Mouse (Mus musculus): ENCODE data around the gene Dars. TPM values are rescaled to one million over a fixed set of nuclear protein-coding genes. Genes with fewer than 3 reads are reported as not detected.
A peak's percentile ranks its signal among the peaks of the same experiment; 100 is the strongest.

The Dars gene
- polyA plus RNA-seq, 1 experiment from 2014 or later, result 220 TPM

DNA sequence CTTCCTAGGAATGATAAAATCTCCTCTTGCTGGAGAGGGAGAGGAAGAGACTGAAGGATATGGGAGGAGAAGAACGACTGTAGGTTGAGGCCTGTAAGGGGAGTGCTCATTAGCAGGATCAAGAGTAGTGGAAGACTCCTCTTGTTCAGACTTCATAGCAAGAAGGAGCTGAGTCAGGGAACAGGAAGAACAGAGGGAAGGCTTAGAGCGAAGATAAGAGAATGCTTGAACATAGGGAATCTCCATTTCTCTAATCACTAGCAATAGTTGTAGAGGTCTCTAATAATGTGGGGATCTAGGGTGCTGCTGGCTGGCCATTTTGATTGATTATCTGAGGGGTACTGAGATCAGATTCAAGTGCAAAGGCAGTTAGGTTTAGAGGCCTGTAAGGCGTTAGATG lies 7.8 kb upstream of the Dars start:
- no peak for DNase-seq (ENCODE audit: low spot score)

DNA sequence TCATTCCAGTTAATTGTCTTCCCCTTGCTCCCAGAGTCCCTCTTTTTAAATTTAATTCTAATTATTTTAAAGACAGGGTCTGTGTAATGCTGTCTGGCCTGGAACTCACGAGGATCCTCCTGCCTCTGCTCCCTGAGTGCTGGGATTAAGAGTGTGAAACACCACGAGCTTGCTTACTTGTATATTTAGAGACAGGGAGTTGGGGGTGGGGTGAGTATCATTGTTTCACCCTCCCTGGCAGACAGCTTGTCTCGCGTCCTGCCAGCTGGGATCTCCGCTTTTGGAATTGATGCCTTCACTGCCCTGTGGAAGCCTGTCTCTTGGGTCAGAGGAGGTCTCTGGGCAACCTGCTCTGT lies 343 bp upstream of the Dars start:
- DNase-seq (ENCODE audit: low spot score), result no peak

DNA sequence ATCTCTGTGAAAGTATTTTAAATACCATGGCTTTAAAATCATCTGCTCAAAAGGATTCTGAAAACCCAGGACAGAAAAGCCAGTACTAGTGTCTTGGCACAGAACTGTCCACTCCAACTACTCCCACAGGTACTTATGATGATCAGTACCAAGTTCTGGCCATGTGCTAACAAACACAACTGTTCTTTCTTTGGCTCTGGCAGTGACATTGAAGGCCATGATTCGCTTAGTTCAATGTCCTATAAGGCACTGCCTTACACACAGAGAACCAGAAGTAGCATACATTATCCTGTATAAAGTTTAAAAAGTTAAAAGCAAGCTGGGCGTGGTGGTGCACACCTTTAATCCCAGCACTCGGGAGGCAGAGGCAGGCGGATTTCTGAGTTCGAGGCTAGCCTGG lies 6.0 kb downstream of the Dars start:
- DNase-seq (ENCODE audit: low spot score), result no peak

DNA sequence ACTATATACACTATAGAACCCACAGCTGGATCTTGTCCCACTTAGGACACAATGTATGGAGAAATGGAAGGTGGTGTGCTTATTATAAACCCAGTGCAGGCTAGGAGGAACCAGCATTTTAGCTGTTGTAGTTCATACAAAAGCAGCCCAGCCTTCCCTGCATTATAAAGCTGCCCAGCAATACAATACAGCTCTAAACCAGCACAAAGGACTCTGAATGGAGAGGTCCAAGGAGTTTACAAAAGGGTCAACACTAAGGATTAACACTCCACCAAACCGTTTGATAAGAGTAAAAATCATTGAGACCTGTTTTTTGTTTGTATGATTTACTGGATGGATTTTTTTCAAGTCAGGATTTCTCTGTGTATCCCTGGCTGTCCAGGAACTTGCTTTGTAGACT lies 10.3 kb downstream of the Dars start:
- DNase-seq (ENCODE audit: low spot score), result no peak

DNA sequence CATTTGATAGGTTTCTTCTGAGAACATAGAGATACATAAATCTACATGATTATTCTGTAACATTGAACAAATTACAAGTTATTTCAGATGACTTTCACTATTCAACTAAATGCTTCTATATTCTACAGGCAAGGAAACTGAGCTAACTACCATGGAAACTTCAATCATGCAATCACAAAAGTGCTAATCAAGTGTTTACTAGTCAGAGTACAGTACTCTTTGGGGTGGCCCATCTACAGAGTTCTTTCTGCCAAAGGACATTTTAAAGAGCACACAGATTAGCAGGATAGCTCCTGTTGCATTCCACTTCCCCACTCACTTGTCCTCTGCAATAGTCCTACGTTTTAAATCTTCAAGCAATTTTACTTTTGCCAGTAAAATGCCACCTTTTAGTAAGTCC lies 11.5 kb downstream of the Dars start:
- DNase-seq (ENCODE audit: low spot score), result no peak

DNA sequence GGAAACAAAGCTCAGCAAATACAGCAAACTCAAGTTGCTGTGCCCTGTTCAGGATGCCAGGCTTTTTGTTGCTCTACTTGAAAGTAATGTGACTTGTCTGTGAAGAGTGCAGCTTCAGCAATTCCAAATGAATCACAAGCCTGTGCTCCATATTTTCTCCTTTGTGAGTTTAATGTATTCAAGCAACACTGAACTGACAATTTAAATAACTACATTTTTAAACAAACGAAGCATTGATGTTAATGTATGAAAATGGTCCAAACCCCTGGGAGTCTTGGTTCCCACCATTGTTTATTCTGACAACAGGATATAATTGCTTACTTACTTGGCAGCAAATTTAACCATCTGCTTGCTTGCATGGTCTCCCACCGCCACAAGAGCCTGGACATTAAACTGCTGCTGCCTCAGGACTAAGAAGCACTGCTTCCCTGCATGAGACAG lies 12.1 kb downstream of the Dars start:
- no peak for DNase-seq (ENCODE audit: low spot score)

DNA sequence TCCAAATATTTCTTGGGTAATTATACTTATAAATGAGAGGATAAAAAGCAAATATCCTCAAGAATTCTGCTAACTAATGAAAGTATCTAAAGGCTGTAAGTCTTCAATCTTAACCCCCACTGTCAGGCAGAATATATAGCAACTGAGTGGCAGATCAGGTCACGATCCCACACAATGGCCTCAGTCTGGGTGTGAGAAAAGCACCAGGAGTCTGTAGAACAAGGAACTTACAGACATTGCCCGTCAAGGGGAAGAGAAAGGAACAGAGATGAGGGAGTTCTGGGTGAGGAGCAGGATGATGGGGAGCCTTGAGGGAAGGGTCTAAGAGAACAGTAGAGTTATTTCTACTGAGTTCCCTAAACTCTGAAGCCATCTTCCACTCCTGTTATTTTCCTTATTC lies 16.2 kb downstream of the Dars start:
- no peak for DNase-seq (ENCODE audit: low spot score)

DNA sequence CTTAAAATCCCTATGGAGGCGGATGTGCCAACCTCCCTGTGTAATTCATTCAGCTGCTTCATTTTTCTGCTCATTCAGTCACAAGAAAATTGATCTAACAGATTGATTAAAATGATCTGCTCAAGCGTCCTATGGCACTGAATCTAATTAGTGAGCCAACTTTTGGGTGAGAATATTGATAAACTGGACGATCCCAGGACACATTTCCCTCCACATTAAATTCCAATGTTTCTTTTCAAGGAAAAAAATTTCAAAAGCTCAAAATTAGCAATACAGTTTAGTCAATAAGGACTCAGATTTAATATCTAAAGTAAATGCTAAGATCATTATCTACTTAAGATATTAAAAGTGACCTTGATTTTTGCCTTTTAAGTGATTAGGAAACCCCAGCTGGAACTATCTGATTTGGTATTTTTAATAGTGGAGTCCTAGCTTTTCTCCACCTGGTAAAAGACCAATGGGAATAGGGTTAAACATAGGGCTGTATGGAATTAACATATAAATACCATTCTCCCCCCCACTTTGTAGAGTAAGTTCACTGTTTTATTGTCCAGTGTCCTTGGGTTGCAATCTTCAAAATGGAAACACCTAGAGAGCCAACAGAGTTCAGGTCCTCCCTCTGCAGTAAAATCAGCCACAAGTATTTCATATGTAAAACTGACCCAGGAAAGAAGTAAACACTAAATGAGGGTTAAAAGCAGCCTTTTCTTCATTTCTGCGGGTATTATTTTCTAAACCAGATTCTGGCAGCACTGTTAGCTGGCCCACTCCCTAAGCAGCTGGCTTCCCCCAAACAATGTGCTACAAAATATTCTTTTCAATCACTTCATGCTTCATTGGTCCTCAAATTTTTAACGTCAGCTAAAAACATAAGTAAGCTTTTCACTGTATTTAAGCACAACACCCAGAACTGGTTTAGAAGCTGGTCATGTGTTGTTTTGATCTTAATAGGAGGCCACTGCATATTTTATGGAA lies 16.9 kb downstream of the Dars start:
- no peak for DNase-seq (ENCODE audit: low spot score)

DNA sequence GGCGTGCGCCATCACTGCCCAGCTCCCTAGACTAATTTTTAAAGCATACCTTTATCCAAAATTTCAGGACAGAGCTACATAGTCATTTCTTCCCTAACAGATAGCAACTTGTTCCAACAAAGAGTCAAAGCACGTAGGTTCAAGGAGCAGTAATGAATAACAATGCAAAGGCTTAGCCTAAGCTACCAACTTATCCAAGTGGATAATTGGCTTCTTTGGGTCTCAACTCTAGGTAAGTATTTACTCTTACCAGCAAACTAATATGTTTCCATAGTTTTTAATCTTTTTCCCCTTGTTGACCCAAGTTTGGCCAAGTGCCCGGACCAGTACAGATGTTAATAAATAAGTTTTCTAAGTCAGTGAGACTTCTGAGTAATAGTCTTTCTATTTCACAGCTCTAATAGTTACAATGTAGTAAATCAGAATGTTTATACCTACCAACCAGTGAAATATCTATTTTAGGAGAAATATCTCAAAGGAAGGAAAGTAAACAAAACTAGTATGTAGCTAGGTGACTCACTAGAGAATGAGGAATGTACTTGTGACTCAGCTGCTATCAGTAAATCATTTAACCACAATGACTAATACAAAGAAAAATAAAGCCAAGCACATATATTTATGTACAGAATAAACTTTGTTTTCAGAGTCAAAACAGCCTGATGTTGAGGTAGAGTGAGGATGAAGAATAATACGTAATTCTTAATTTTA lies 18.3 kb downstream of the Dars start:
- DNase-seq (ENCODE audit: low spot score), result no peak

DNA sequence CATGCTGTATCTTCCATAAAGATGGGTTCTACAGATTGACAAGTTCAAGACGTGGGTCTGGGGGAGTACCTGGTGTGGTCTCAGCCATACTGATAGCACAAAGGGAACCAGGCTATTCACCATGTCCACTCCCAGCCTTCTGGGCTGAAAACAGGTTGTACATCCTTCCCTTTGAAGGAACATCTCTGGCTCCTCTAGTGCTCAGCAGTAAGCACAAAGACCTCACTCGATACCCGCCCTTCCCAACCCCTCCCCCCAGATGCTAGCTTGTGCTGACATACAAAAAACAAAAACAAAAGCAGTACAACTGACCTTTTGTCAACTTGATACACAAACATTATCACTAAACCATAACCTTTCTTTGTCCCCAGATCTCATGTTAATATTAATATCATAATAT lies 22.5 kb downstream of the Dars start:
- no peak for DNase-seq (ENCODE audit: low spot score)

DNA sequence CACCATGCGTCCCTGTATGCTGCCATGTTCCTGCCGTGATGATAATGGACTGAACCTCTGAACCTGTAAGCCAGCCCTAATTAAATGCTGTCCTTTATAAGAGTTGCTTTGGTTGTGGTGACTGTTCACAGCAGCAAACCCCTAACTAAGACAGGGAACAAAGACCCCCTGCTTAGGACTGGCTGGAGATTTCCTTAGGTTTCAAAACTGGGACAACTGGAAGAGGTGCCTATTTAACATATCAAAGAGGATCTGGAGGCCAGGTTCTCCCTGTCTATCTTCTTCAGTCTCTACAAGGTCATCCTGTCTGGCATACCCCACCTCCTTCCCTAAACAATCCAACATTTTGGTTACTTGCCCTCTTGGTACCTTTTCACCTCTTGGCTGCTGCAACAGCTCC lies 24.8 kb downstream of the Dars start:
- no peak for DNase-seq (ENCODE audit: low spot score)

DNA sequence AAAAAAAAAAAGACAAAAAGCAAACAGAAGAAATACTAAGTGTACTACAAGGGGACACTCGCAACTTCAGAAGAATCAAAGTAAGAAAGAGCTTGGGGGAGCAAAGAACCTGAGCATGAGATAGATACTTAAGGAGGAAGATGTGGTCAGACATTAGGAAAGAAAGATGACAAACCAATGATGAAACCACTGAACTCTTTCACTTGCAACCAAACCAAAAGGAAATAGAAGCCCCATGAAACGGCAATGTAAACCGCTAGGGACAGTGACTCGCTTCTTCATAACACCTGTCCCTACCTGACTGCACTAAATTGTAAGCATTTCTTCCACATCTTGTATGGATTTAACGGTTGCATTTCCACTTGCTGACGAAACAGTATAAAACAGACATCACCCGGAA lies 30.7 kb downstream of the Dars start:
- peak; percentile 39 for DNase-seq (ENCODE audit: low spot score)

DNA sequence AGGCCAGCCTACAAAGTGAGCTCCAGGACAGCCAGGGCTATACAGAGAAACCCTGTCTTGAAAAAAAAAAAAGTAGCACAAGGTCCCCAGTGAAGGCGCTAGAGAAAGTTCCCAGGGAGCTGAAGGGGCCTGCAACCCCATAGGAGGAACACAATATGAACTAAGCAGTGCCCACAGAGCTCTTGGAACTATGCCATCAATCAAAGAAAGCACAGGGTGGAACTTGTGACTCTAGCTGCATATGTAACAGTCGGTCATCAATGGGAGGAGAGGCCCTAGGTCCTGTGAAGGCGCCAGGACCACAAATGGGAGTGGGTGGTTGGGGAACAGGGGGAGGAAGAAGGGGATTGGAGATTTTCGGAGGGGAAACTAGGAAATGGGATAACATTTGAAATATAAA lies 40.3 kb downstream of the Dars start:
- no peak for DNase-seq (ENCODE audit: low spot score)

DNA sequence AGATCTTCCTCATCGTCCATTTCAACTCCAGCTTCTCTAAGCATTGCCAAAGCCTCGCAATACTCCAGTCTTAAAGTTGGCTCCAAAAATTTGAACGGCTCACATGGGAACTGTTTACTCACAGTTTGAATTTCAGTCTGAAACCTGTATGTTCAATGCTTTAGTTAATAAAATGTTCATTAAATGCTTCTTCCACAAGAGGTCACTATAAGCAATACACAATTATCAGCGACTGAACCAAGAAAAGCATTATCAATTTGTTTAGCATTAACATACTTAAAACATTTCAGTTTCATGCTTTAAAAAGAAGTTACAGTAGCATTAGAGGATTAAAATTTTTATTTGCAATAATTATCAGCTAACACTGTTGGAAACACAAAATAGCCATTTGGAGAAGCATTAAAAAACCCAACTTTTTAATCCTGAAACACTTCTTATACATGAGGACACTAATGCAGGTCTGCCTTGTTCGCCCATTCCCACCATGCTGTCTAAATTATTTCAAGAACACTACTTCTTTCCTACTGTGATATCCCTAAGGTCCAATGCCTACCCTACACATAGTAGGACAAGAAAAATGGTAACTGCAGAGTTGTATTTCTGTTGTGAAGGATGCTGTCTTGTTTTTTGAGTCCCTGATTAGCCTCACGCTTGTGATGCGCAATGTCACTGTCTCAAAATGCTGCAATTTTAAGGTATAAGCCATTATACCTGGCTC lies 44.9 kb downstream of the Dars start:
- peak; percentile 39 for DNase-seq (ENCODE audit: low spot score)

DNA sequence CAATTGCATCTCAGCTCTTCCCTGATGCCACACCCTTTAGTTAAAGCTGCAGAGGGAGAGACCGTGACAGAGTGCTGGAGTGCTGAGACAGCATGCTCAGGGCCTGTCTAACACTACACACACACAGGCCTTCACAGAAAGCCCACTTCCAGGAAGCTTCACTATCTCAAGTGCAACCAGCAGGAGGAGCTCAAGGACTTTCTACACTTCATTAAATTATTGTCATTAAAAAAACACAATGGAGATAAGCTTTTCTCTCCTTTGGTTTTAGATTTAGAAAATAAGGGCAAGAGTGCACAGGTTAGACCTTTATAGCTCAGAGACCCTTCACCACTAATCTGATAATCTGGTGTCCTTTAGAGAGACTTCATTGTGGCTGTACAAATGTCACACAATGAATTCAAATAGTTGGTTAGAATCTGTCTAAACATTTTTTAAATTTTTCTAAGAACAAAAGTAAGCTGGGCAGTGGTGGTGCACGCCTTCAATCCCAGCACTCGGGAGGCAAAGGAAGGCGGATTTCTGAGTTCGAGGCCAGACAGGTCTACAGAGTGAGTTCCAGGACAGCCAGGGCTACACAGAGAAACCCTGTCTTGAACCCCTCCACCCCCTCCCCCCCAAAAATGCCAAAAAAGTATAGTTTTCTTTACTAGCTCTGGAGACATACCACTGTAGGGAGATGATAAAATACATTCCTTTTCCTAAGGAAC lies 48.3 kb downstream of the Dars start:
- peak; percentile 82 for DNase-seq (ENCODE audit: low spot score)

DNA sequence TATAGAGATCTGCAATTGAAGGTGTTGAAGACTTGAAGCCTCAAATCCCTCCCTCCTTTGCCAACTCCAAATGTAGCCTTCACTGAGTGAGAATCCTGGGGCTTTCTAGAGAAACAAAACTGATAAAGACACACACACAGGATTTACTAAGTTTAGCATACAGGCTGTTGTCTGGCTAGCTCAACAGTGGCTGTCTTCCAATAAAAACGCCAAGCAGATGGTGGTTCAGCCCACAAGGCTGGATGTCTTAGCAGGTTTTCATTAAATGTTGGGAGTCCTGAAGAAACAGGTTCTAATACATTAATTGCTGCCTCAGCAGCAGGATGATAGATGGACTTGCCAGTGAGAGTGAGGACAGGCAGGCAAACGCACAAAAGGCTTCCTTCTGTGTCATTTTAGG lies 56.6 kb downstream of the Dars start:
- DNase-seq (ENCODE audit: low spot score), result no peak

DNA sequence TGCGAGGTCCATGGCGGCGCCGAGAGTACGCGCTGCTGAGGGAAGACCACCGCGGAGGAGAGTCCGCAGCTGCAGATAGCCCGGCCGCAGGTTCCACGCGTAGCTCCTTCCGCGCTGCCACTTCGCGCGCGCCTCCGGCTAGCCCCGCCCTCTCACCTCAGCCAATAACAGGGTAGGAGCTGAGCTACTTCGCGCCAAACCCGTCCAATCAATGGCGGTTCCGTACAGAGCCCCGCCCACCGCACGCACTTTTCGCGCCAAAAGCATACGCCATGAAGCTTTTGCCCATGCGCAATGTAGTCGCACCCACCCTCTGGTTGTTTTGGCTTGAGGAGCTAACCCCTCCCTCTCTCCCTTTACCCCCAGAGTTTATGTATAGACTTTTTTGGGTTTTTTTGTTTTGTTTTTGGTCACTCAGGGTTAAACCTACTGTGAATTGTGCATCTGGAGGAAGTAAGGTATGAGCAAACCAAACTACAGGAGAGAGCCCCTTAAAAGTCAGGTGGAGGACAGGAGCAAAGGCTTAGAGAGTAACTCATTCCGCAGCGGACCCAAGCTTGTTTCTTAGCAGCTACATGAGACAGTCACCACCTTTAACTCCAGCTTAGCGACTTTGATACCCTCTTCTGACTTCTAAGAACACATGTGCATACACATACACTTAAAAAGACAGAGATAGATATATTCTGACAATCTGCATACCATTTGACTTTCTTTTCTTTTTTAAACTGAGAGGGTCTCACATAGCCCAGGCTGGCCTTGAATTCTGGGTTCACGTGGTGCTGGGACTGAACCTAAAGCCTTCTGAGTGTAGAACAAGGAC lies 57.4 kb downstream of the Dars start, which contains the start of gene Mcm6:
Mcm6 (minus strand) TSS at position 111 of the 823 bp plus-strand sequence.
- peak; percentile 97 for DNase-seq (ENCODE audit: low spot score)

DNA sequence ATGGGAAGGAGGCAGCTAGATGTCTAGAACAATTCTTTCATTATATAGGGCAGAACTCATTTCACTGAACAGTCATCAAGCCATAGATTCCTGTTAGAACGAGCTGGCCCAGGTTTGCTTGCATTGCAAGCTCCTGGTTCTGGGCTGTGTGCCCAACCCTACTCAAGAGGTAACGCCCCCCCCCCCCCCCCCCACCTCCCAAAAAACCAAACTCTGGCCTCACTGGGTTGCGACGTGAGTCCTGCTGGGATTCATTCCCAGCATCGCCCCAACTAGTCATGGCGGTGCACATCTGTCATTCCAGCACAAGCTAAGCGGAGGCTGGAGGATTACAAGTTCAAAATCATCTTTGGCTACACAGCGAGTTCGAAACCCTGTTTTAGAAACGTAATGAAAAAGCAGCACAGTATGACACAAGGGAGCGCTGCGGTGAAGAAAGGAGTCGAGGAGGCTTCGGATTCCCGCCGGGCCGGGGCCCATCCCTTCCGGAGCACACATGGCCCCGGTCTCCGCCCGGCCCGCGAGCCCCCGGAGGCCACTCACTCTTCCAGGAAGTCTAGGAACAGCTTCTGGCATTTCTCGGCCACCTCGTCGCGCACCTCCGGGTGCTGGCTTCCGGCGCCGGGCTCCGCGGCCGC lies 58.1 kb downstream of the Dars start:
- DNase-seq (ENCODE audit: low spot score), result no peak

DNA sequence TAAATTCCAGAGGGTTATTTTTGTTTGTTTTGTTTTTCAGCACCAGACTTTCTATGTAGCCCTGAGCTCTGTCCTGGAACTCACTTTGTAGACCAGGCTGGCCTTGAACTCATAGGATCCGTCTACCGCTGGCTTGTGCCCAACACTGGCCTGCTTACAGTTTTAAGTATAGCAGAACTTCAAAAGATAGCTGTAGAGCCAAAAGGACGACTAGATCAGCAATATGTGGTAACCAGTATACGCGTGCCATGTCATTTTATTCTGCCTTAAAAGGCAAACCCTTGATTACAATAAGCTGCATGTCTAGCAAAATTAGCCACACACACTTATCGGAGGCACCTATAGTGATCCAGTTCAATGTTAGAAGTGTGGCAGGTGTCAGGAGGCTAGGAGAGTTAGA lies 58.9 kb downstream of the Dars start:
- peak; percentile 16 for DNase-seq (ENCODE audit: low spot score)

DNA sequence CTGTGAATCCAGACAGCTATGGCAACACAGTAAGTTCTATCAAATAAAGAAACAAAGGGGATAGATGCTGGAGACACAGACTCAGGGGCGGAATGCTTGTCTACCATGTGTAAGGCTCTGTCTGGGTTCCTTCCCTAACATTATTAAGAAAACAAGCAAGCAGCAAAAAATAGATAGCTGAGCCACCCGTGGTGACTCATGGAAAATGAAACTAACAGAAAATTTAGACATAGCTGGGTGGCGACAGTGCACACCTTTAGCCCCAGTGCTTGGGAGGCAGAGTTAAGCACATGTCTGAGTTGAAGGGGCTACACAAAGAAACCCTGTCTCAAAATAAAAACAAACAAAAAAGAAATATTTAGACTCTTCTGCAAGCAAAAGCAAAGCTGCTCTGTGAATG lies 59.7 kb downstream of the Dars start:
- peak; percentile 17 for DNase-seq (ENCODE audit: low spot score)

All from thymus, postnatal 0 days (tissue).